Mouse (Mus musculus) C2C12 (cell line): ENCODE measurements at regions not wholly inside any gene's neighbourhood (a gene's known extent, or its start where the extent isn't known, plus 50 kb on each side); places are given as distances from the start of the nearest gene placed in this dataset.

Source experiments
- CEBPB ChIP-seq: IDR thresholded peaks from one replicate; pipeline ENCODE4 v1.6.1; 2011; ENCODE audit warnings: low read depth, mild to moderate bottlenecking, control low read depth, moderate library complexity
- CTCF ChIP-seq: IDR thresholded peaks from one replicate; pipeline ENCODE4 v1.5.1; 2011; ENCODE audit not compliant: control insufficient read depth, insufficient read depth, insufficient read length
- FOSL1 ChIP-seq: IDR thresholded peaks from one replicate; pipeline ENCODE4 v1.8.0; 2011; ENCODE audit warnings: mild to moderate bottlenecking, low read length; ENCODE audit not compliant: poor library complexity, insufficient read depth, severe bottlenecking
- MAX ChIP-seq: IDR thresholded peaks from one replicate; pipeline ENCODE4 v1.6.1; 2011; ENCODE audit warnings: mild to moderate bottlenecking, control low read depth
- MYOD1 ChIP-seq: IDR thresholded peaks from one replicate; pipeline ENCODE4 v1.6.1; 2011; ENCODE audit warnings: low read depth; ENCODE audit not compliant: control insufficient read depth, insufficient read length
- MYOG ChIP-seq: IDR thresholded peaks from one replicate; pipeline ENCODE4 v1.6.1; 2011; ENCODE audit not compliant: control insufficient read depth, insufficient read length; ENCODE audit errors: extremely low read depth
- USF1 ChIP-seq: IDR thresholded peaks from one replicate; pipeline ENCODE4 v1.6.1; 2011; ENCODE audit warnings: low read depth, mild to moderate bottlenecking, control low read depth, moderate library complexity

- no peak for TF ChIP-seq CTCF
- no peak for TF ChIP-seq MAX
- TF ChIP-seq MYOG = no peak
- no peak for TF ChIP-seq USF1
- no peak for TF ChIP-seq CEBPB
- TF ChIP-seq MYOD1 = no peak
- no peak for TF ChIP-seq FOSL1
Measured at GRCm38 (mm10) chr13:83884226-83884625, 337.9 kb upstream of the Tmem161b start.
